Mouse (Mus musculus): Measurements from ENCODE around the gene Unc45b. TPM values are rescaled to one million over a fixed set of nuclear protein-coding genes. Genes with fewer than 3 reads are reported as not detected.

Unc45b gene
- polyA plus RNA-seq, 1 experiment from 2014 or later = 0.84 TPM

DNA sequence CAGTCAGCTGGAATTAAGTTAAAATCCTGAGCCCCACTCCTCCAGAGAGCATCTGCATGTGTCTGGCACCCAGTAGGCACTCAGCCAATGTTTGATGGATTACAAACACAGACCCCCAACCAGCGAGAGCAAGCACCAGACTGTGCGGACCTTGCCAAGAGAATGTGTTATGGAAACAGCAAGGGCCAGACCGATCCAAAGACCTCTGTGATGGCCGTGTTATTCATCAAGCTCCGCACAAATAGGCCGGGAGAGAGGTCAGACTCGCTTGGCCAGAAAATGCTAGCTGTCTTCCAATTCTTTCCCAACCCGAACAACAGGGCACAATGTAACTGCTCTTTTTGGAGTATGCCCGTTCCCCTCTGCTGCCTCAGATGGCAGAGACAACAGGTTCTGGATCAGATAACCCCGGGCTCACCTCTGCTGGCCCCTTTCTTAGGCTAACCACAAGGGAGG, 21.8 kb upstream of the Unc45b start:
- no peak overlapping the region for H3K4me3 ChIP-seq (replicated peaks; ENCODE audit: low read depth, low read length)
- H3K4me2 ChIP-seq (ENCODE audit: low read length) = 0 out of 2 replicates have a peak overlapping the region, but pooled peaks have one; percentile 82
- H3K4me1 ChIP-seq (ENCODE audit: control insufficient read depth, insufficient read depth, low read length) = peaks cover 16% of the 10 kb centered on the region
- no peak overlapping the region for H3K27ac ChIP-seq (replicated peaks; ENCODE audit: low read depth, low read length)
- no peak overlapping the region; the same call in 1 of the 2 replicates for H3K9ac ChIP-seq (replicated peaks; ENCODE audit: low read length)
- ATAC-seq (ENCODE audit: low FRiP score, low TSS enrichment) = no peak
- no peaks in the 10 kb centered on the region for H3K36me3 ChIP-seq (ENCODE audit: control insufficient read depth, insufficient read depth, low read length)
- no peaks in the 10 kb centered on the region for H3K27me3 ChIP-seq (ENCODE audit: control insufficient read depth, insufficient read depth, low read length)
- peak; percentile 31 for DNase-seq
- no peaks in the 10 kb centered on the region for H3K9me3 ChIP-seq (ENCODE audit: control insufficient read depth, low read length)
- 70% methylated on average over 10 of the region's 10 CpGs for WGBS

DNA sequence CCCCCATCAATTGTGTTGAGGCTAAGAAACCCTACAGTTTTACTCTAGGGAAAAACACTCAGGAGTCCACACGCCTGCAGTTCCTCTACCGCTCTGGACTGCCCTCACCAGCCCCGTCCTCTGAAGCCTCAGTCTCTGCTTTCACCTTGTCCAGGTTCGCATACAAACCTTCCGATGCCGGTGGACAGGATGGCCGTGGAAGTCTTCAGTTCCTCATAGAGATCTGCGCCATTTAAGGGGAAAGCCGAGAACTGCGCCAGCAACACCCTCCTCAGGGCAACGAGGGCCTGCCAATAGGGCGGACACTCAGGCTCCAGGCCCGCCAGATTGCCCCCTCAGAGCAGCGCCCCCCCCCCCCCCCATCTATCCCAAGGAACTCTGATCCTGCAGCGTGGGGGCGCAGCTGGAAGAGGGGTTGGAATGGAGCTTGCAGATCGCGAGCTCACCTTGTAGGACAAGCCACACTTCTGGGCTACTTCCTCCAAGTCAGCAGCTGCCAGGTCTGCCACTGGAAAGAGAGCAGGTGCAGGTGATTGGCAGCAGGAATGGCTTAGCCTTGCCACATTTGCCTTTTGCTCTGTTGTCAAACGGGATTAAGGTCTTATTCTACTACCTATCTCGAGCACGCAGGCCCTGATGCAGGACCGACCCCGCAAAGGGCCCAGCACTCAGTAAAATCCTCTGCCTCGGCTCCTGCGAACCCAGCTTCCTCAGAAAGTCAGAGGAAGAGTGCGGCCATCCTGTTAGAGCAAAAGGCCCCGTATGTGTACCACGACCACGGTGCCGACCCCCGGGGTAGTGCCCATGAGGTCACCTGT, 20.6 kb upstream of the Unc45b start:
- ATAC-seq (ENCODE audit: low FRiP score, low TSS enrichment) (peak; percentile 27; the same call in 1 of the 2 replicates), DNase-seq (no peak)
- H3K4me2 ChIP-seq (ENCODE audit: low read length) = peak overlapping the region; percentile 82
- no peaks in the 10 kb centered on the region for H3K27me3 ChIP-seq (ENCODE audit: control insufficient read depth, insufficient read depth, low read length)
- H3K4me3 ChIP-seq (replicated peaks; ENCODE audit: low read depth, low read length) = peak overlapping the region; percentile 57
- peak overlapping the region; percentile 64 for H3K9ac ChIP-seq (replicated peaks; ENCODE audit: low read length)
- peak overlapping the region; percentile 6; the same call in 1 of the 2 replicates for H3K27ac ChIP-seq (replicated peaks; ENCODE audit: low read depth, low read length)
- no peaks in the 10 kb centered on the region for H3K9me3 ChIP-seq (ENCODE audit: control insufficient read depth, low read length)
- 6% methylated on average over 31 of the region's 31 CpGs for whole genome bisulfite sequencing
- no peaks in the 10 kb centered on the region for H3K36me3 ChIP-seq (ENCODE audit: control insufficient read depth, insufficient read depth, low read length)
- peaks cover 16% of the 10 kb centered on the region for H3K4me1 ChIP-seq (ENCODE audit: control insufficient read depth, insufficient read depth, low read length)

DNA sequence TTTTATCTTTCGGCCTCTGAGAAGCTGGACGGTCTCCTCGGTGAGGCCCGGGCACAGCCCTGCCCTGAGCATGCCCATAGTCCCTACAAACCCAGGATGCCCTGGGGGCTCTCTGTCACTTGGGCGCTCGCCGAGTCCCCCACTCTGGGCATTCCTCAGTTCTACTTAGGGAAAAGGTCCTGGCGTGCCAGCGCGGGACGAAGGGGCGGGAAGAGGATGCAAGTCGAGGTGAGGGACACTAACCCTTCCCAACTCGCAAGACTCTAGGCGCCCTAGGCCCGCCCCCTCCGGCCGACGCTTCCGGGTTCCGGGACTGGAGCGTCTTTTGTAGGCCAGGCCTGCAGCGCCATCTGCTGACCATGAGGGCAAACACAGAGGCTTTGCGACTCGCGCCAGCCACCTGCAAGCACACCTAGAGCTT, 20.0 kb upstream of the Unc45b start, which contains the start of gene Rad51d:
Gene Rad51d (minus strand): TSS at position 273 of the 421 bp plus-strand sequence.
- H3K4me1 ChIP-seq (ENCODE audit: control insufficient read depth, insufficient read depth, low read length) = peaks cover 16% of the 10 kb centered on the region
- peak; percentile 88 for ATAC-seq (ENCODE audit: low FRiP score, low TSS enrichment)
- under 1% methylated on average over 26 of the region's 26 CpGs for WGBS
- H3K9ac ChIP-seq (replicated peaks; ENCODE audit: low read length) = peak within 1 kb of the TSS; percentile 64
- H3K4me2 ChIP-seq (ENCODE audit: low read length) = peak within 1 kb of the TSS; percentile 82
- peak within 1 kb of the TSS; percentile 57 for H3K4me3 ChIP-seq (replicated peaks; ENCODE audit: low read depth, low read length)
- DNase-seq = peak; percentile 97
- no peaks in the 10 kb centered on the region for H3K9me3 ChIP-seq (ENCODE audit: control insufficient read depth, low read length)
- no peaks in the 10 kb centered on the region for H3K36me3 ChIP-seq (ENCODE audit: control insufficient read depth, insufficient read depth, low read length)
- H3K27ac ChIP-seq (replicated peaks; ENCODE audit: low read depth, low read length) = peak within 1 kb of the TSS; percentile 6; the same call in 1 of the 2 replicates
- H3K27me3 ChIP-seq (ENCODE audit: control insufficient read depth, insufficient read depth, low read length) = no peaks in the 10 kb centered on the region

DNA sequence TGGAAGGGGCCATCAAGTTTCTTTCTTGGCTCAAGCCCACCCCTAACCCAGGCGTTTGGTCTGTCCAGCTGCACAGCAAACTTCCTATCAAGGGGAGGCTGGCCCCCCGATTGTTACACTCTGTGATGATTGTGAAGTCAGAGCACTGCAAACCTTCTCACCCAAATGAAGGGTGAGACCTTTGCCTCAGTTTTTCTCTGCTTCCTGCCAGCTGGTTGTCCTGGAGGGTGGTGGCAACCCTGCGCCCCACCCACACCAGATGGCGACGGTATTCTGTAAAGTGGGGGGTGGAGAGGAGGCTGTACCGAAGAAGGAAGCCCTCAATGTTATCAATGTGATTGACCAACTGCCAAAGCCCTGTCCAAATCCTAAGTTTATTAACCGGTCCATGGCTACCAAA, 18.4 kb upstream of the Unc45b start, which contains the start of gene Fndc8:
Gene Fndc8 (plus strand): TSS at position 189 of the 400 bp plus-strand sequence.
- Histone ChIP-seq H3K9ac (replicated peaks; ENCODE audit: low read length) (0 out of 2 replicates have a peak within 1 kb of the TSS, but pooled peaks have one; percentile 16), H3K27ac (replicated peaks; ENCODE audit: low read depth, low read length) (no peak within 1 kb of the TSS), H3K36me3 (ENCODE audit: control insufficient read depth, insufficient read depth, low read length) (no peaks in the 10 kb centered on the region), H3K4me2 (ENCODE audit: low read length) (no peak within 1 kb of the TSS), H3K9me3 (ENCODE audit: control insufficient read depth, low read length) (no peaks in the 10 kb centered on the region), H3K4me3 (replicated peaks; ENCODE audit: low read depth, low read length) (no peak within 1 kb of the TSS), H3K4me1 (ENCODE audit: control insufficient read depth, insufficient read depth, low read length) (peaks cover 16% of the 10 kb centered on the region), H3K27me3 (ENCODE audit: control insufficient read depth, insufficient read depth, low read length) (no peaks in the 10 kb centered on the region)
- ATAC-seq (ENCODE audit: low FRiP score, low TSS enrichment) = no peak
- WGBS = 67% methylated on average over 7 of the region's 7 CpGs
- no peak for DNase-seq

DNA sequence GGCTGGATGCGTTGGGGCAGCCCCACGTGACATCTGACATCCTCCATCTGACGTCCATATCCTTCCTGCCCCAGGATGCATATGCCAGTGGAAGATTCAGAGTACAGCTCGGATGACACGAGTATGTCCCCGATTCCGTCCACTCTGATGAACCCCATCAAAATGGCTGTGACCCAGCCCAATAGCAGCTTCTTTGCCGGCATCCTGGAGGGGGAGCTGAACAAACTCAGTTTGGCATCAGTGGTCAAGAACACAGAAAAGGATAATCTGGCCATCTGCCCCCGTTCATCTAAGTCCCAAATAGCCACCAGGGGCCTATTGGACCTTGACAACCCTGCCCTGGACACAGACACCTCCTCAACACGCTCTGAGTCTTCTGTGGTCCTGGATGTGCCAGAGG, 12.9 kb upstream of the Unc45b start:
- H3K27me3 ChIP-seq (ENCODE audit: control insufficient read depth, insufficient read depth, low read length) = no peaks in the 10 kb centered on the region
- WGBS = 81% methylated on average over 10 of the region's 10 CpGs
- no peak for ATAC-seq (ENCODE audit: low FRiP score, low TSS enrichment)
- no peaks in the 10 kb centered on the region for H3K9me3 ChIP-seq (ENCODE audit: control insufficient read depth, low read length)
- H3K36me3 ChIP-seq (ENCODE audit: control insufficient read depth, insufficient read depth, low read length) = peaks cover 42% of the 10 kb centered on the region
- no peak for DNase-seq
- no peak overlapping the region for H3K4me2 ChIP-seq (ENCODE audit: low read length)
- H3K4me3 ChIP-seq (replicated peaks; ENCODE audit: low read depth, low read length) = no peak overlapping the region
- H3K4me1 ChIP-seq (ENCODE audit: control insufficient read depth, insufficient read depth, low read length) = no peaks in the 10 kb centered on the region
- no peak overlapping the region for H3K9ac ChIP-seq (replicated peaks; ENCODE audit: low read length)
- no peak overlapping the region for H3K27ac ChIP-seq (replicated peaks; ENCODE audit: low read depth, low read length)

DNA sequence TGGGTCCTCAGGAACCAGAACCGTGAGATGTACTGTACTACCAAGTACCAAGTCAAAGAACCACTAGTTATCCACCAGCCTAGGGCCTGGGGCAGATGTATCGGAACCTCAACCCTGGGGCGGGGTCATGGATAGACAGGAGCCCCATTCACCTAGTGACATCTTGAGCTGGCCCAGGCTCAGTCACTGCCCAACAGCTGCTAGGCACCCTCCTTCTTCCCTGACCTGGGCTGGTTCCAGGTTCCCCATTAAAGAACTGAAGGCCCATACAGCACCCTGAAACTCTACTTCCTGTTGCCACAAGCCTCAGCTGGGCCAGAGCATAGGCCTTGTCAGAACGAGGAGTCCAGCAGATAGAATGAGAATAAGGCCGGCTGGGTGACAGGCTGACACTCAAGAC, 10.6 kb upstream of the Unc45b start:
- no peak overlapping the region for H3K4me2 ChIP-seq (ENCODE audit: low read length)
- H3K27ac ChIP-seq (replicated peaks; ENCODE audit: low read depth, low read length) = no peak overlapping the region
- H3K9me3 ChIP-seq (ENCODE audit: control insufficient read depth, low read length) = no peaks in the 10 kb centered on the region
- peaks cover 65% of the 10 kb centered on the region for H3K36me3 ChIP-seq (ENCODE audit: control insufficient read depth, insufficient read depth, low read length)
- no peak for ATAC-seq (ENCODE audit: low FRiP score, low TSS enrichment)
- H3K9ac ChIP-seq (replicated peaks; ENCODE audit: low read length) = no peak overlapping the region
- no peak for DNase-seq
- no peaks in the 10 kb centered on the region for H3K4me1 ChIP-seq (ENCODE audit: control insufficient read depth, insufficient read depth, low read length)
- H3K4me3 ChIP-seq (replicated peaks; ENCODE audit: low read depth, low read length) = no peak overlapping the region
- H3K27me3 ChIP-seq (ENCODE audit: control insufficient read depth, insufficient read depth, low read length) = no peaks in the 10 kb centered on the region
- WGBS = 95% methylated on average over 5 of the region's 5 CpGs

DNA sequence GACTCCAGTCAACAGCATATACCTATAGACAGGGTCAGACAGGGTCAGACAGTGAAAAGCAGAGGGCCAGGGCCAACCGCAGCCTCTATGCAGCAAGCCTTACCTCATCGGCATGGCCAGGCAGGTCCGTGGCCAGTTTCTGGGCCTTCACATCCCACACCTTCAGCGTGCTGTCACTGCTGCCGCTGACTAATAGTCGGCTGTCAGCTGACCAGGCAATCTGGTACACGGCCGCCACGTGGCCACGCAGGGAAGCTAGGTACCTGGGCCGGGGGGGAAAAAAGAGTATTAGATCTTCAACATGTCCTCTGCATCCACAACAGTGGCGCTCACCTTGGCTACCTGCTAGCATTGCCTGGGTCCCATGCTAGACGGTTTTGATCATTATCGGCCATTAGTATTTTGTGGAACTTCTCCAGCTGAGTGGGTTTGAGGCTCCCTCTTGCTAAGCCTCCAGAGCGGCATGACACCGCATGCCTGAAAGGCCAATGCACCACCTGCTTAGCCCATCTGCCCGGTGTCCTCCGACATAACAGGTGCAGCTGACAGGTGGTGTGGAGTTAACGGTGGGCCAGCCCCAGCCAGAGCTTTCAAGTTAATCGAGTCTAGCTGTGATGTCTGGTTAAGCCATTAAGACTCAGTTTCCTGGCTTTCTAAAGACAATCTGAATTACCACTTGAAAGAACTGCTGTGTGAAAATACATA, 8.6 kb upstream of the Unc45b start:
- Histone ChIP-seq H3K9me3 (ENCODE audit: control insufficient read depth, low read length) (no peaks in the 10 kb centered on the region), H3K4me3 (replicated peaks; ENCODE audit: low read depth, low read length) (no peak overlapping the region), H3K27ac (replicated peaks; ENCODE audit: low read depth, low read length) (no peak overlapping the region), H3K9ac (replicated peaks; ENCODE audit: low read length) (no peak overlapping the region), H3K36me3 (ENCODE audit: control insufficient read depth, insufficient read depth, low read length) (peaks cover 83% of the 10 kb centered on the region), H3K27me3 (ENCODE audit: control insufficient read depth, insufficient read depth, low read length) (no peaks in the 10 kb centered on the region), H3K4me2 (ENCODE audit: low read length) (no peak overlapping the region), H3K4me1 (ENCODE audit: control insufficient read depth, insufficient read depth, low read length) (no peaks in the 10 kb centered on the region)
- ATAC-seq (ENCODE audit: low FRiP score, low TSS enrichment) = no peak
- DNase-seq = no peak
- WGBS = 96% methylated on average over 20 of the region's 20 CpGs

DNA sequence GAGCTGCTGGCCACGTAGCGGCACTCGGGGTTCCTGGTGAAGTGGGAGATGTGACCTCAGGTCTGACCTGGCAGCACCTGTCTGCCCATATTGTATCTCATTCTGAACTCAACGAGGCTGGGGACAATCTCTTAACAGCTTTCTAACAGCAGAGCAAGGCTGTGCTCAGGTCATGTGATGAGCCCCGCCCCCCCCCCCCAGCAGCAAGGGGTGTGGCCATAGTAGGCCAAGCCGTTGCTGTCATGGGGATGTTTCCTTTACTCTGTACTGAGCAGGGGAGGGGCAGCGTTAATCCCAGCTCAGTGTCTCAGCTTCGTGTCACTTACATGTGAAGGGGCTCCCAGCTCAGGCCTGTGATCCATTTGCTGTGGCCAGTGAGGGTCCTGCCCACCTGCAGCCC, 5.4 kb upstream of the Unc45b start:
- Histone ChIP-seq H3K9ac (replicated peaks; ENCODE audit: low read length) (no peak overlapping the region), H3K4me2 (ENCODE audit: low read length) (no peak overlapping the region), H3K36me3 (ENCODE audit: control insufficient read depth, insufficient read depth, low read length) (peaks cover 66% of the 10 kb centered on the region), H3K9me3 (ENCODE audit: control insufficient read depth, low read length) (no peaks in the 10 kb centered on the region), H3K27me3 (ENCODE audit: control insufficient read depth, insufficient read depth, low read length) (no peaks in the 10 kb centered on the region), H3K4me1 (ENCODE audit: control insufficient read depth, insufficient read depth, low read length) (peaks cover 7% of the 10 kb centered on the region), H3K27ac (replicated peaks; ENCODE audit: low read depth, low read length) (no peak overlapping the region), H3K4me3 (replicated peaks; ENCODE audit: low read depth, low read length) (no peak overlapping the region)
- WGBS = 74% methylated on average over 8 of the region's 8 CpGs
- ATAC-seq (ENCODE audit: low FRiP score, low TSS enrichment) (no peak), DNase-seq (no peak)

All from midbrain, embryonic 14.5 days (tissue).